Mouse (Mus musculus): ENCODE results near the gene Wwox.

Wwox gene

GRCm38 (mm10) chr8:114603046-114603445 lies 163.6 kb downstream of the Wwox start:
- no peak for DNase-seq

- no peak for DNase-seq
Measured at GRCm38 (mm10) chr8:114603561-114603960, 164.1 kb downstream of the Wwox start.

- no peak for DNase-seq
Measured at GRCm38 (mm10) chr8:114604315-114604714, 164.9 kb downstream of the Wwox start.

GRCm38 (mm10) chr8:114605651-114606050 lies 166.2 kb downstream of the Wwox start:
- DNase-seq, result no peak

- DNase-seq, result no peak
Measured at GRCm38 (mm10) chr8:114609330-114609729, 169.9 kb downstream of the Wwox start.

- no peak for DNase-seq
Measured at GRCm38 (mm10) chr8:114611075-114611474, 171.6 kb downstream of the Wwox start.

GRCm38 (mm10) chr8:114612091-114612490 lies 172.6 kb downstream of the Wwox start:
- no peak for DNase-seq

GRCm38 (mm10) chr8:114615413-114615812 lies 176.0 kb downstream of the Wwox start:
- no peak for DNase-seq

GRCm38 (mm10) chr8:114615908-114616307 lies 176.5 kb downstream of the Wwox start:
- no peak for DNase-seq

- no peak for DNase-seq
Measured at GRCm38 (mm10) chr8:114618908-114619508, 179.6 kb downstream of the Wwox start.

- no peak for DNase-seq
Measured at GRCm38 (mm10) chr8:114625402-114625801, 185.9 kb downstream of the Wwox start.

GRCm38 (mm10) chr8:114626897-114627296 lies 187.4 kb downstream of the Wwox start:
- no peak for DNase-seq

GRCm38 (mm10) chr8:114629719-114630118 lies 190.3 kb downstream of the Wwox start:
- no peak for DNase-seq

GRCm38 (mm10) chr8:114631087-114631486 lies 191.6 kb downstream of the Wwox start:
- DNase-seq, result no peak

- DNase-seq, result no peak
Measured at GRCm38 (mm10) chr8:114634151-114634550, 194.7 kb downstream of the Wwox start.

GRCm38 (mm10) chr8:114634669-114635410 lies 195.4 kb downstream of the Wwox start:
- DNase-seq, result no peak

- no peak for DNase-seq
Measured at GRCm38 (mm10) chr8:114636376-114636775, 196.9 kb downstream of the Wwox start.

- no peak for DNase-seq
Measured at GRCm38 (mm10) chr8:114641809-114642208, 202.4 kb downstream of the Wwox start.

- no peak for DNase-seq
Measured at GRCm38 (mm10) chr8:114650789-114651188, 211.3 kb downstream of the Wwox start.

- DNase-seq, result no peak
Measured at GRCm38 (mm10) chr8:114657789-114658188, 218.3 kb downstream of the Wwox start.

GRCm38 (mm10) chr8:114658475-114658874 lies 219.0 kb downstream of the Wwox start:
- no peak for DNase-seq

- DNase-seq, result no peak
Measured at GRCm38 (mm10) chr8:114663053-114663452, 223.6 kb downstream of the Wwox start.

- no peak for DNase-seq
Measured at GRCm38 (mm10) chr8:114665521-114665920, 226.1 kb downstream of the Wwox start.

- DNase-seq, result no peak
Measured at GRCm38 (mm10) chr8:114670801-114671200, 231.3 kb downstream of the Wwox start.

GRCm38 (mm10) chr8:114671237-114671674 lies 231.8 kb downstream of the Wwox start:
- DNase-seq, result peak; percentile 97

Measured in heart, adult 11 months (tissue).